Mouse (Mus musculus) liver, postnatal 0 days (tissue): ENCODE data around the gene Prima1. TPM values are rescaled to one million over a fixed set of nuclear protein-coding genes. Genes with fewer than 3 reads are reported as not detected.

ENCODE experiments used
- ATAC-seq: fragments of 200-750 bp; cut with Nextera tagmentation; 2 replicates; pipeline ENCODE4 v1.8.0; 2017; ENCODE audit warnings: mild to moderate bottlenecking, moderate library complexity
- DNase-seq: peaks from one replicate; pipeline ENCODE4 v3.0.0-alpha.2; 2016
- H3K27ac ChIP-seq: fragments of 300-500 bp; sonication (generic); 2 replicates; pipeline ENCODE4 v1.5.1; 2014; ENCODE audit warnings: antibody characterized with exemption, moderate library complexity, mild to moderate bottlenecking, low read depth
- H3K27me3 ChIP-seq: fragments of 300-500 bp; sonication (generic); 2 replicates; pipeline ENCODE4 v1.6.1; 2014; ENCODE audit warnings: low read length, control low read depth, mixed read lengths; ENCODE audit not compliant: insufficient read depth
- H3K36me3 ChIP-seq: fragments of 300-500 bp; sonication (generic); replicated peaks from 2 replicates; pipeline ENCODE4 v1.6.1; 2014; ENCODE audit warnings: mild to moderate bottlenecking, control low read depth, low read length, moderate library complexity, mixed read lengths; ENCODE audit not compliant: insufficient read depth
- H3K4me1 ChIP-seq: fragments of 300-500 bp; sonication (generic); 2 replicates; pipeline ENCODE4 v1.6.1; 2014; ENCODE audit warnings: antibody characterized with exemption, mild to moderate bottlenecking, control low read depth; ENCODE audit not compliant: insufficient read depth
- H3K4me2 ChIP-seq: fragments of 300-500 bp; sonication (generic); 2 replicates; pipeline ENCODE4 v1.6.1; 2014; ENCODE audit warnings: low read depth, mild to moderate bottlenecking, low read length, moderate library complexity, mixed read lengths
- H3K4me3 ChIP-seq: fragments of 300-500 bp; sonication (generic); 2 replicates; pipeline ENCODE4 v1.5.1; 2014; ENCODE audit warnings: low read depth, low read length
- H3K9ac ChIP-seq: fragments of 300-500 bp; sonication (generic); replicated peaks from 2 replicates; pipeline ENCODE4 v1.6.1; 2014; ENCODE audit warnings: mild to moderate bottlenecking, moderate library complexity
- H3K9me3 ChIP-seq: fragments of 300-500 bp; sonication (generic); 2 replicates; pipeline ENCODE4 v1.6.1; 2016; ENCODE audit warnings: mild to moderate bottlenecking, control low read depth, low read length, mixed read lengths
- CTCF ChIP-seq: sonication (generic); IDR thresholded peaks from 2 replicates; pipeline ENCODE4 v1.5.1; 2016; ENCODE audit warnings: antibody characterized with exemption, low read depth
- EP300 ChIP-seq: IDR thresholded peaks from 2 replicates; pipeline ENCODE4 v1.6.1; 2016; ENCODE audit warnings: antibody characterized with exemption, low read depth, mild to moderate bottlenecking
- WGBS: fragments of 180-500 bp; shearing (Covaris S2); extraction: QIAGEN DNeasy Blood & Tissue Kit; methylation state at CpG from one replicate; pipeline ENCODE4 v1.1.7; 2014; ENCODE audit not compliant: insufficient replicate concordance; 5-methylcytosine and 5-hydroxymethylcytosine counted together
- polyA plus RNA-seq: library from polyadenylated mRNA; unstranded; fragments of >200 nt; fragmentation: Nextera tagmentation; extraction: Ambion mirVana; gene quantifications from 2 replicates; pipeline ENCODE4 v1.2.1, GENCODE M21; 2015

Prima1 gene
- polyA plus RNA-seq, 1 experiment from 2014 or later = not detected

DNA sequence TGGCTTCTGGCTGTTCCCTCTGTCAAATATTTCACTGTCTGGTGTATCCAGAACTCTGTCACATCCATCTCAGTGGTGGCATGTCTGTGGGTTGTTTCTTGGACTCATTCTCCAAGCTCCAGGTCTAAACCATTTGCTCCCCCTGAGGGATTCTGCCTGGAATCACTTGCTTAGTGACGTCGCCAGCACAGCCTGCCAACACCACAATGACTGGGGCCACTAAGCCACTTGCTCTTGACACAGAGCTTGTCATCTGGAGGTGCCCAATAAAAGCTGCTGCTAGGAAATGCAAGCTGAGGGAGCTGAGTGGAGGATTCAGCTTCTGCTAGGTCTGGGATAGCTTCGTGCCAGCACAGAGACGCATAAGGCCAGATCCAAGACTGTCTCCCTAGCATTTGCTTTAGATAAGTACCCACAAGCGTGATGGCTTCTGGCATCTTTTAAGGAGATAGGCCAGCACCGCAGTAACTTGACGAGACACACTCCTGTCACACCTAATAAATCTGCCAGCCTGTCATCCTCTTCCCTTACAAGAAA is 3.0 kb downstream of the Prima1 start:
- H3K4me2 ChIP-seq = no peak overlapping the region
- TF ChIP-seq CTCF = no peak
- no peak for TF ChIP-seq EP300
- no peak overlapping the region for H3K4me3 ChIP-seq
- ATAC-seq = no peak
- no peaks in the 10 kb centered on the region for H3K4me1 ChIP-seq
- H3K9me3 ChIP-seq = no peaks in the 10 kb centered on the region
- H3K27me3 ChIP-seq = peaks cover 37% of the 10 kb centered on the region
- WGBS = 52% methylated on average over 7 of the region's 7 CpGs
- DNase-seq = no peak
- no peaks in the 10 kb centered on the region for H3K36me3 ChIP-seq
- H3K27ac ChIP-seq = no peak overlapping the region
- H3K9ac ChIP-seq = no peak overlapping the region

DNA sequence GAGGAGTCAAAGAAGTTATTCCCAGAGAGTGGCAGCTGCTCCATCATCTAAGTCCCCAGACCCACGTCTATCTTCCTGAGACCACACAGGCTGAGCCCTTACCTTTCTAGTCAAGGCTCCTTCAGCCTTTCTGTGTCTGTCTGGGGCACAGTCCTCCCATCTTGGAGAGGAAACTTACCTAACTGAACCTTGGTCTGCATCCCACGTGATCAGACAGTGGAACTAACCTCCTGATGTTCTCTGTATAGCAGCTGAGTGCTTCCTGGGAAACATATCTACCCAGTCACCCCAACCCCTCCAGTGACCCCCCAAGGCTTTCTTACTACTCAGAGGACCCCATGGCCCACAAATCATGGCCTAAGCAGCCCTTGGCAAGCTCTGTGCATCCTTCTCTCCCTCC is 6.1 kb downstream of the Prima1 start:
- ATAC-seq (no peak), DNase-seq (no peak)
- Histone ChIP-seq H3K4me3 (no peak overlapping the region), H3K9me3 (no peaks in the 10 kb centered on the region), H3K27me3 (peaks cover 6% of the 10 kb centered on the region; the same call in 1 of the 2 replicates), H3K36me3 (no peaks in the 10 kb centered on the region), H3K9ac (no peak overlapping the region), H3K4me1 (no peaks in the 10 kb centered on the region), H3K27ac (no peak overlapping the region), H3K4me2 (no peak overlapping the region)
- 54% methylated on average over 2 of the region's 2 CpGs for WGBS
- TF ChIP-seq EP300 (no peak), CTCF (no peak)

DNA sequence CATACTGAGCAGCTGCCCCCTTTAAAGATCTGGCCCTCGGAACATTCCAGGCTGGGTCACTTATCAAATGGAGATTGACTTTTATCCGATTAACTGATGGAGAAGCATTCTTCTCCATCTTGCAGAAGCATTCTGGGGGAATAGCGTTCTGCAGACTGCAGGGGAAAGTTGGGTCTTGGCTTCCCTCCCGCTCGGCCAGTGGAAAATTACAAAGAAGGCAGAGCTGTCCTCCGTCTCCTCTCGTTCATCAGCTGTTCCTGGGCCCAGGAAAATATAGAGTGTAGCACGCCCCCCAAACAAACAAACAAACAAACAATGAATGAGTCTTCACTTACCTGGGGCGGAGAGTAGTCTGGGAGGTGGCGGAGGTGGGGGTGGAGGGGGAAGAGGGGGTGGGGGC is 6.7 kb downstream of the Prima1 start:
- H3K9me3 ChIP-seq = no peaks in the 10 kb centered on the region
- H3K9ac ChIP-seq = no peak overlapping the region
- no peaks in the 10 kb centered on the region for H3K4me1 ChIP-seq
- no peak overlapping the region for H3K4me2 ChIP-seq
- H3K27ac ChIP-seq = no peak overlapping the region
- ATAC-seq (no peak), DNase-seq (no peak)
- TF ChIP-seq EP300 (no peak), CTCF (no peak)
- H3K36me3 ChIP-seq = no peaks in the 10 kb centered on the region
- H3K27me3 ChIP-seq = 0 out of 2 replicates have a peak, but pooled peaks cover 2% of the 10 kb centered on the region
- 64% methylated on average over 10 of the region's 10 CpGs for WGBS
- no peak overlapping the region for H3K4me3 ChIP-seq

GRCm38 (mm10) chr12:103229058-103229457 is 12.9 kb downstream of the Prima1 start:
- no peak overlapping the region for H3K27ac ChIP-seq
- TF ChIP-seq EP300 = no peak
- no peak for TF ChIP-seq CTCF
- no peak overlapping the region for H3K4me3 ChIP-seq
- no peaks in the 10 kb centered on the region for H3K9me3 ChIP-seq
- no peaks in the 10 kb centered on the region for H3K27me3 ChIP-seq
- H3K9ac ChIP-seq = no peak overlapping the region
- no peak overlapping the region for H3K4me2 ChIP-seq
- H3K4me1 ChIP-seq = no peaks in the 10 kb centered on the region
- WGBS = 44% methylated on average over 4 of the region's 4 CpGs
- ATAC-seq (no peak), DNase-seq (no peak)
- no peaks in the 10 kb centered on the region for H3K36me3 ChIP-seq

DNA sequence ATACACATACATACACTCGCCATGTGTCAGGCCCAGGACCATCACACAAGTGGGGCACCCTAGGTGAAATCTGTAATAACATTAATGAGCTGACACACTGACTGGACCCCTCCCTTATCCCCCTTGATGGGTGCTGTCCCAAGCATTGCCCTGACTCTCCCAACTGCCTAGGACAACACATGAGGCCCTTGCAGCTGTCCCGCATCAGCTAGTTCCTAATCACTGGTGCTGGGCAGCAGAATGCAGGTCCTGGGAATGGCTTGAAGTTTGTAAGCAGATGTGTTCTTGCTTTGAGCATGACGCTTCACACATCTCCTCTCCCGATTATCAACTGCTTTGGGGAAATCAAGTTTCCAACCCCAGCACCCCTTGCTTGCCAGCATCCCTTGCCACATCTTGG is 15.8 kb downstream of the Prima1 start:
- Histone ChIP-seq H3K4me1 (no peaks in the 10 kb centered on the region), H3K27me3 (no peaks in the 10 kb centered on the region), H3K4me2 (no peak overlapping the region), H3K9me3 (no peaks in the 10 kb centered on the region), H3K9ac (no peak overlapping the region), H3K36me3 (no peaks in the 10 kb centered on the region), H3K27ac (no peak overlapping the region), H3K4me3 (no peak overlapping the region)
- no peak for DNase-seq
- no peak for TF ChIP-seq CTCF
- no peak for TF ChIP-seq EP300
- no peak for ATAC-seq
- 67% methylated on average over 4 of the region's 4 CpGs for WGBS

DNA sequence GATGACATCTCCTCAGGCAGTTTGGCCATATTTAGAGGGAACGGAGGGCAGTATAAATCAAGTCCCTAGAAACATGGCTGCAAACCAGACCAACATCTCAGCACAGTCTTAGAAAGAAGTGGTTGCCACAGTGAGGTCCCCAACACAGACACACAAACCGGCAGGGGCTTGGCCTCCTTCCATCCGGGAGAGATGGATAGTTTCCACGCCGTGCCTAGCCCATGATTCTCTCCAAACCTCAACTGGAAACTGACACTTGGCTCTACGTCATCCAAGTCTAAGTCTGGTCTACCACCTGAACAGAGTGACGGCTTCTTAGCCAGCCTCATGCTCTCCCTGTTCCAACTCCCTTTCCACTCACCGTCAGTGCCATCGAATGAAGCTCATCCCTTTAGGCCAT is 18.3 kb downstream of the Prima1 start:
- TF ChIP-seq CTCF (no peak), EP300 (no peak)
- Histone ChIP-seq H3K27me3 (no peaks in the 10 kb centered on the region), H3K36me3 (no peaks in the 10 kb centered on the region), H3K4me2 (no peak overlapping the region), H3K27ac (no peak overlapping the region), H3K9ac (no peak overlapping the region), H3K4me1 (no peaks in the 10 kb centered on the region), H3K9me3 (no peaks in the 10 kb centered on the region), H3K4me3 (no peak overlapping the region)
- WGBS = 84% methylated on average over 9 of the region's 9 CpGs
- ATAC-seq (no peak), DNase-seq (no peak)
